Mouse (Mus musculus): Measurements from ENCODE around the gene Pkd2. TPM values are rescaled to one million over a fixed set of nuclear protein-coding genes. Genes with fewer than 3 reads are reported as not detected.
"Not testable (repeated sequence)": the region's sequence is repeated elsewhere in the genome, so short reads cannot be mapped to it uniquely, and the experiment has no call there.

Gene Pkd2
- polyA plus RNA-seq, 1 experiment from 2014 or later: 0.99 TPM

- no peaks in the 10 kb centered on the region for H3K27me3 ChIP-seq (ENCODE audit: control insufficient read depth, insufficient read depth, low read depth, low read length)
- no peak within 1 kb of the TSS for H3K9ac ChIP-seq (ENCODE audit: low read depth, low read length)
- H3K36me3 ChIP-seq (ENCODE audit: control insufficient read depth, insufficient read depth): no peaks in the 10 kb centered on the region
- H3K27ac ChIP-seq (ENCODE audit: low read length): no peak within 1 kb of the TSS
- H3K4me2 ChIP-seq (ENCODE audit: low read depth, low read length): no peak within 1 kb of the TSS
- no peaks in the 10 kb centered on the region for H3K9me3 ChIP-seq (replicated peaks; ENCODE audit: control insufficient read depth, low read length)
- no peaks in the 10 kb centered on the region for H3K4me1 ChIP-seq (ENCODE audit: control insufficient read depth, low read depth, low read length)
- ATAC-seq (ENCODE audit: low read depth): no peak
- no peak within 1 kb of the TSS for H3K4me3 ChIP-seq (ENCODE audit: low read depth, low read length)
- 19% methylated on average over 7 of the region's 7 CpGs for WGBS (ENCODE audit: insufficient replicate concordance)
These were observed 24.4 kb upstream of the Pkd2 start, which contains the start of gene Spp1 for GRCm38 (mm10) chr5:104434835-104435301. Spp1 (plus strand) TSS chr5:104435118.

- no peaks in the 10 kb centered on the region for H3K9me3 ChIP-seq (replicated peaks; ENCODE audit: control insufficient read depth, low read length)
- ATAC-seq (ENCODE audit: low read depth): no peak
- WGBS (ENCODE audit: insufficient replicate concordance): 61% methylated on average over 7 of the region's 7 CpGs
- no peaks in the 10 kb centered on the region for H3K36me3 ChIP-seq (ENCODE audit: control insufficient read depth, insufficient read depth)
- H3K4me3 ChIP-seq (ENCODE audit: low read depth, low read length): no peak overlapping the region
- no peak overlapping the region for H3K9ac ChIP-seq (ENCODE audit: low read depth, low read length)
- H3K4me1 ChIP-seq (ENCODE audit: control insufficient read depth, low read depth, low read length): no peaks in the 10 kb centered on the region
- H3K27ac ChIP-seq (ENCODE audit: low read length): no peak overlapping the region
- no peaks in the 10 kb centered on the region for H3K27me3 ChIP-seq (ENCODE audit: control insufficient read depth, insufficient read depth, low read depth, low read length)
- H3K4me2 ChIP-seq (ENCODE audit: low read depth, low read length): no peak overlapping the region
These were observed 22.7 kb upstream of the Pkd2 start for GRCm38 (mm10) chr5:104436406-104437076.

- Histone ChIP-seq H3K4me3 (ENCODE audit: low read depth, low read length) (no peak overlapping the region), H3K9ac (ENCODE audit: low read depth, low read length) (no peak overlapping the region), H3K27ac (ENCODE audit: low read length) (no peak overlapping the region), H3K4me2 (ENCODE audit: low read depth, low read length) (no peak overlapping the region), H3K9me3 (replicated peaks; ENCODE audit: control insufficient read depth, low read length) (no peaks in the 10 kb centered on the region), H3K36me3 (ENCODE audit: control insufficient read depth, insufficient read depth) (no peaks in the 10 kb centered on the region), H3K27me3 (ENCODE audit: control insufficient read depth, insufficient read depth, low read depth, low read length) (no peaks in the 10 kb centered on the region), H3K4me1 (ENCODE audit: control insufficient read depth, low read depth, low read length) (no peaks in the 10 kb centered on the region)
- 38% methylated on average over 6 of the region's 6 CpGs for WGBS (ENCODE audit: insufficient replicate concordance)
- no peak for ATAC-seq (ENCODE audit: low read depth)
These were observed 16.9 kb upstream of the Pkd2 start for GRCm38 (mm10) chr5:104442396-104442795.

- Histone ChIP-seq H3K9me3 (replicated peaks; ENCODE audit: control insufficient read depth, low read length) (no peaks in the 10 kb centered on the region), H3K27me3 (ENCODE audit: control insufficient read depth, insufficient read depth, low read depth, low read length) (no peaks in the 10 kb centered on the region), H3K27ac (ENCODE audit: low read length) (no peak overlapping the region), H3K4me1 (ENCODE audit: control insufficient read depth, low read depth, low read length) (no peaks in the 10 kb centered on the region), H3K9ac (ENCODE audit: low read depth, low read length) (no peak overlapping the region), H3K4me3 (ENCODE audit: low read depth, low read length) (no peak overlapping the region), H3K4me2 (ENCODE audit: low read depth, low read length) (no peak overlapping the region), H3K36me3 (ENCODE audit: control insufficient read depth, insufficient read depth) (no peaks in the 10 kb centered on the region)
- no peak for ATAC-seq (ENCODE audit: low read depth)
- 52% methylated on average over 1 of the region's 1 CpGs for WGBS (ENCODE audit: insufficient replicate concordance)
These were observed 16.4 kb upstream of the Pkd2 start for GRCm38 (mm10) chr5:104442850-104443249.

GRCm38 (mm10) chr5:104446156-104446555 is 13.1 kb upstream of the Pkd2 start:
- H3K4me2 ChIP-seq (ENCODE audit: low read depth, low read length): no peak overlapping the region
- H3K27ac ChIP-seq (ENCODE audit: low read length): no peak overlapping the region
- no peaks in the 10 kb centered on the region for H3K36me3 ChIP-seq (ENCODE audit: control insufficient read depth, insufficient read depth)
- no peaks in the 10 kb centered on the region for H3K27me3 ChIP-seq (ENCODE audit: control insufficient read depth, insufficient read depth, low read depth, low read length)
- ATAC-seq (ENCODE audit: low read depth): no peak
- no peaks in the 10 kb centered on the region for H3K4me1 ChIP-seq (ENCODE audit: control insufficient read depth, low read depth, low read length)
- 20% methylated on average over 3 of the region's 3 CpGs for WGBS (ENCODE audit: insufficient replicate concordance)
- H3K4me3 ChIP-seq (ENCODE audit: low read depth, low read length): no peak overlapping the region
- no peak overlapping the region for H3K9ac ChIP-seq (ENCODE audit: low read depth, low read length)
- H3K9me3 ChIP-seq (replicated peaks; ENCODE audit: control insufficient read depth, low read length): no peaks in the 10 kb centered on the region

- H3K4me1 ChIP-seq (ENCODE audit: control insufficient read depth, low read depth, low read length); ATAC-seq (ENCODE audit: low read depth); H3K9me3 ChIP-seq (replicated peaks; ENCODE audit: control insufficient read depth, low read length): not testable (repeated sequence)
These were observed 10.9 kb upstream of the Pkd2 start for GRCm38 (mm10) chr5:104448346-104448745.

GRCm38 (mm10) chr5:104449491-104449890 is 9.8 kb upstream of the Pkd2 start:
- Histone ChIP-seq H3K27me3 (ENCODE audit: control insufficient read depth, insufficient read depth, low read depth, low read length) (no peaks in the 10 kb centered on the region), H3K4me2 (ENCODE audit: low read depth, low read length) (no peak overlapping the region), H3K4me1 (ENCODE audit: control insufficient read depth, low read depth, low read length) (no peaks in the 10 kb centered on the region), H3K36me3 (ENCODE audit: control insufficient read depth, insufficient read depth) (no peaks in the 10 kb centered on the region), H3K4me3 (ENCODE audit: low read depth, low read length) (no peak overlapping the region), H3K9ac (ENCODE audit: low read depth, low read length) (no peak overlapping the region), H3K9me3 (replicated peaks; ENCODE audit: control insufficient read depth, low read length) (no peaks in the 10 kb centered on the region), H3K27ac (ENCODE audit: low read length) (no peak overlapping the region)
- 29% methylated on average over 3 of the region's 3 CpGs for WGBS (ENCODE audit: insufficient replicate concordance)
- no peak for ATAC-seq (ENCODE audit: low read depth)

More at GRCm38 (mm10) chr5:104448346-104448745, 10.9 kb upstream of the Pkd2 start:
- H3K27ac ChIP-seq (ENCODE audit: low read length); H3K36me3 ChIP-seq (ENCODE audit: control insufficient read depth, insufficient read depth); H3K4me3 ChIP-seq (ENCODE audit: low read depth, low read length); H3K4me2 ChIP-seq (ENCODE audit: low read depth, low read length); H3K27me3 ChIP-seq (ENCODE audit: control insufficient read depth, insufficient read depth, low read depth, low read length); H3K9ac ChIP-seq (ENCODE audit: low read depth, low read length): not testable (repeated sequence)
- 23% methylated on average over 6 of the region's 6 CpGs for WGBS (ENCODE audit: insufficient replicate concordance)

- 14% methylated on average over 1 of the region's 1 CpGs for WGBS (ENCODE audit: insufficient replicate concordance)
- ATAC-seq (ENCODE audit: low read depth): no peak
These were observed 6.2 kb upstream of the Pkd2 start for GRCm38 (mm10) chr5:104453075-104453474.

GRCm38 (mm10) chr5:104454564-104454963 is 4.7 kb upstream of the Pkd2 start:
- no peak overlapping the region for H3K27ac ChIP-seq (ENCODE audit: low read length)
- no peak overlapping the region for H3K4me2 ChIP-seq (ENCODE audit: low read depth, low read length)
- ATAC-seq (ENCODE audit: low read depth): no peak
- no peak overlapping the region for H3K9ac ChIP-seq (ENCODE audit: low read depth, low read length)
- no peaks in the 10 kb centered on the region for H3K9me3 ChIP-seq (replicated peaks; ENCODE audit: control insufficient read depth, low read length)
- H3K4me3 ChIP-seq (ENCODE audit: low read depth, low read length): no peak overlapping the region
- peaks cover 6% of the 10 kb centered on the region for H3K27me3 ChIP-seq (ENCODE audit: control insufficient read depth, insufficient read depth, low read depth, low read length)
- WGBS (ENCODE audit: insufficient replicate concordance): 67% methylated on average over 6 of the region's 6 CpGs
- no peaks in the 10 kb centered on the region for H3K4me1 ChIP-seq (ENCODE audit: control insufficient read depth, low read depth, low read length)
- no peaks in the 10 kb centered on the region for H3K36me3 ChIP-seq (ENCODE audit: control insufficient read depth, insufficient read depth)

More at GRCm38 (mm10) chr5:104453075-104453474, 6.2 kb upstream of the Pkd2 start:
- Histone ChIP-seq H3K9ac (ENCODE audit: low read depth, low read length) (no peak overlapping the region), H3K36me3 (ENCODE audit: control insufficient read depth, insufficient read depth) (no peaks in the 10 kb centered on the region), H3K27me3 (ENCODE audit: control insufficient read depth, insufficient read depth, low read depth, low read length) (no peaks in the 10 kb centered on the region), H3K4me2 (ENCODE audit: low read depth, low read length) (no peak overlapping the region), H3K4me3 (ENCODE audit: low read depth, low read length) (no peak overlapping the region), H3K9me3 (replicated peaks; ENCODE audit: control insufficient read depth, low read length) (no peaks in the 10 kb centered on the region), H3K4me1 (ENCODE audit: control insufficient read depth, low read depth, low read length) (no peaks in the 10 kb centered on the region), H3K27ac (ENCODE audit: low read length) (no peak overlapping the region)

Data from liver, embryonic 16.5 days (tissue).